Mouse (Mus musculus): ENCODE data around the gene B4galt4. TPM values are rescaled to one million over a fixed set of nuclear protein-coding genes. Genes with fewer than 3 reads are reported as not detected.

Gene B4galt4
- total and polyA plus RNA-seq, 3 experiments: not detected

- Histone ChIP-seq H3K4me1 (ENCODE audit: control insufficient read depth in 1 of 2, insufficient read depth in 2 of 2, low read length in 2 of 2) (no peaks in the 10 kb centered on the region), H3K9me3 (replicated peaks; ENCODE audit: insufficient read depth, low read length) (no peaks in the 10 kb centered on the region), H3K4me3 (ENCODE audit: control insufficient read depth in 1 of 2, insufficient read depth in 1 of 2, low read depth in 2 of 2, low read length in 2 of 2) (no peak overlapping the region), H3K27me3 (ENCODE audit: control insufficient read depth in 1 of 2, insufficient read depth in 2 of 2, low read length in 2 of 2) (peaks cover 0 to 1% of the 10 kb centered on the region in 2 experiments; a peak in 1 of 4 replicates), H3K9ac (ENCODE audit: control insufficient read depth, low read depth, low read length, poor library complexity, severe bottlenecking) (no peak overlapping the region), H3K27ac (ENCODE audit: control insufficient read depth, low read depth, low read length) (no peak overlapping the region), H3K79me2 (ENCODE audit: control insufficient read depth, insufficient read depth, low read length, poor library complexity) (no peaks in the 10 kb centered on the region), H3K36me3 (ENCODE audit: control insufficient read depth in 1 of 2, insufficient read depth in 2 of 2, low read length in 2 of 2) (no peaks in the 10 kb centered on the region)
- TF ChIP-seq NELFE (IDR thresholded peaks at IDR 0.05; ENCODE audit: low read depth, low read length): no peak
- TF ChIP-seq ELF1 (IDR thresholded peaks at IDR 0.05; ENCODE audit: low read depth, low read length): no peak
- TF ChIP-seq UBTF (IDR thresholded peaks at IDR 0.05; ENCODE audit: borderline replicate concordance, insufficient read depth, low read depth, low read length): no peak
- TF ChIP-seq MAX (IDR thresholded peaks at IDR 0.05; ENCODE audit: low read length): no peak
- TF ChIP-seq ZC3H11A (IDR thresholded peaks at IDR 0.05; ENCODE audit: low read depth, low read length): no peak
- TF ChIP-seq KAT2A (conservative IDR thresholded peaks at IDR 0.05; ENCODE audit: low read depth, low read length): no peak
- TF ChIP-seq POLR2AphosphoS2 (IDR thresholded peaks at IDR 0.05; ENCODE audit: low read length): no peak
- DNase-seq (ENCODE audit: low read depth, low spot score): no peak
Measured at GRCm38 (mm10) chr16:38730921-38731320, 11.1 kb upstream of the B4galt4 start.

DNA sequence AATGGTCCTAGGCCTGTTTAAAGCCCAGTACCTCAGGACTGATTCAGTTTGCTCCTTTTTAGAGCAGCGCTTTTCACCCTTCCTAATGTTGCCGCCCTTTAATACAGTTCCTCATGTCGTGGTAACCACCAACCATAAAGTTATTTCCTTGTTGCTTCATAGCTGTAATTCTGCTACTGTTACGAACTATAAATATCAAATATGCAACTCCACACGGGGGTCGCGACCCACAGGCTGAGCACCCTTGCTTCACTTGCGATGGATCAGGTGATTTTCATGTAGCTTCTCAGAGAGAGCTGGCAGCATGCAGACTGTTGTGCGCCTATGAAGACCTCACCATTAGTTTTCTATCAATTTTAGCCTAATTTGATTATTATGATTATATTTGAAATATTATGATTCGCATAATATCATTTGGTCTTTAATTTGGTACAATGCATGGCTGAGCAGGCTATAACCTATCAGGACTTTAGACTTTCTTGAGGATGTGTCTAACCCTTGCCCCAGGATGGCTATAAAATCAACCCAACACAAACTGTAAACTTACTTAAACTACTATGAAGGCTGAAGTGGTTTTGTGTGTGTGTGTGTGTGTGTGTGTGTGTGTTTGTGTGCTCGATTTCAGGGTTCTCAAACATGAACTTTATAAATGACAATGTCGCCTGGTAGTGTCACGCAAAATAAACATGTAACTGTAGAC lies 710 bp upstream of the B4galt4 start:
- no peak for DNase-seq (ENCODE audit: low read depth, low spot score)
- Histone ChIP-seq H3K27me3 (ENCODE audit: control insufficient read depth in 1 of 2, insufficient read depth in 2 of 2, low read length in 2 of 2) (no peaks in the 10 kb centered on the region), H3K9ac (ENCODE audit: control insufficient read depth, low read depth, low read length, poor library complexity, severe bottlenecking) (no peak overlapping the region), H3K79me2 (ENCODE audit: control insufficient read depth, insufficient read depth, low read length, poor library complexity) (no peaks in the 10 kb centered on the region), H3K36me3 (ENCODE audit: control insufficient read depth in 1 of 2, insufficient read depth in 2 of 2, low read length in 2 of 2) (no peaks in the 10 kb centered on the region), H3K4me3 (ENCODE audit: control insufficient read depth in 1 of 2, insufficient read depth in 1 of 2, low read depth in 2 of 2, low read length in 2 of 2) (no peak overlapping the region), H3K9me3 (replicated peaks; ENCODE audit: insufficient read depth, low read length) (no peaks in the 10 kb centered on the region), H3K27ac (ENCODE audit: control insufficient read depth, low read depth, low read length) (no peak overlapping the region), H3K4me1 (ENCODE audit: control insufficient read depth in 1 of 2, insufficient read depth in 2 of 2, low read length in 2 of 2) (no peaks in the 10 kb centered on the region)
- no peak for TF ChIP-seq MEF2A (IDR thresholded peaks at IDR 0.05; ENCODE audit: extremely low read depth, insufficient replicate concordance, low read depth, low read length, poor library complexity, severe bottlenecking)
- no peak for TF ChIP-seq POLR2AphosphoS5 (IDR thresholded peaks at IDR 0.05; ENCODE audit: borderline replicate concordance, low read depth, low read length)
- TF ChIP-seq KAT2A (conservative IDR thresholded peaks at IDR 0.05; ENCODE audit: low read depth, low read length): no peak
- TF ChIP-seq HCFC1 (IDR thresholded peaks at IDR 0.05; ENCODE audit: low read depth, low read length): no peak
- no peak for TF ChIP-seq UBTF (IDR thresholded peaks at IDR 0.05; ENCODE audit: borderline replicate concordance, insufficient read depth, low read depth, low read length)
- TF ChIP-seq MAZ (IDR thresholded peaks at IDR 0.05; ENCODE audit: low read depth, low read length): no peak
- TF ChIP-seq CHD1 (IDR thresholded peaks at IDR 0.05; ENCODE audit: low read depth, low read length): no peak
- TF ChIP-seq RAD21 (IDR thresholded peaks at IDR 0.05; ENCODE audit: low read depth, low read length): no peak
- no peak for TF ChIP-seq POLR2A (IDR thresholded peaks at IDR 0.05; ENCODE audit: control insufficient read depth in 1 of 2, insufficient read depth in 1 of 2, low read depth in 1 of 2, low read length in 2 of 2, poor library complexity in 1 of 2)
- TF ChIP-seq CHD2 (IDR thresholded peaks at IDR 0.05; ENCODE audit: low read length): no peak
- TF ChIP-seq ZMIZ1 (IDR thresholded peaks at IDR 0.05; ENCODE audit: low read depth, low read length): no peak
- no peak for TF ChIP-seq BHLHE40 (IDR thresholded peaks at IDR 0.05; ENCODE audit: borderline replicate concordance, low read depth, low read length)
